Mouse (Mus musculus) brain, embryonic 14.5 days (tissue): Measurements from ENCODE around the gene Cachd1.

Experiments
- CTCF ChIP-seq: fragments of 200-500 bp; IDR thresholded peaks from 2 replicates; pipeline ENCODE4 v1.5.1; 2012; ENCODE audit warnings: inconsistent platforms, mild to moderate bottlenecking, moderate library complexity, borderline replicate concordance; ENCODE audit not compliant: insufficient read depth, insufficient read length; ENCODE audit errors: extremely low read depth
- POLR2A ChIP-seq: fragments of 200-500 bp; IDR thresholded peaks from 2 replicates; pipeline ENCODE4 v1.6.1; 2012; ENCODE audit warnings: mild to moderate bottlenecking, inconsistent platforms, borderline replicate concordance; ENCODE audit not compliant: poor library complexity, insufficient read depth, insufficient read length, severe bottlenecking; ENCODE audit errors: extremely low read depth

DNA sequence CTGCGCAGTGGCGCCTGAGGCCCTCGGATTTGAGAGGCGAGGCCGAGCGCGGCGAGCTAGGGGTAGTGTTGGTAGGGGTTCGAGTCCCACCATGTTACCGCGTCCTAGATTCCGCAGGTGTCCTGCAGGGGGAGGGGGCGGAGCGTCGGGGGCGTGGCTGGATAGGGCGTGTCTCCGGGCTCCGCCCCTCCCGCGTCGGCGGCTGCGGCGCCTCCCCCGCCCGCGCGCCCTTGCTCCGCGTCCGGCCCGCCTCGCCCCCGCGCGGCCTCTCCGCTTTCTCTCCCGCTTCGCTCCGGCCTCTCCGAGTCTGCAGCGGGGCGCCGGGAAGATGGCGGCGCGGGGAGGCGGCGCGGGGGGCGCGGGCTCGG, 292.3 kb downstream of the Cachd1 start, which contains the start of gene Raver2:
- TF ChIP-seq CTCF (peak; percentile 38; the same call in 1 of the 2 replicates), POLR2A (no peak)
